Mouse (Mus musculus): ENCODE measurements around the gene Lmod3. TPM values are rescaled to one million over a fixed set of nuclear protein-coding genes. Genes with fewer than 3 reads are reported as not detected.
A peak's percentile ranks its signal among the peaks of the same experiment; 100 is the strongest.

The Lmod3 gene
- polyA plus RNA-seq, 1 experiment from 2014 or later = 21.6 TPM

- H3K27me3 ChIP-seq (replicated peaks; ENCODE audit: control insufficient read depth, insufficient read depth, low read length) = no peaks in the 10 kb centered on the region
- H3K4me3 ChIP-seq (ENCODE audit: low read depth, low read length) = no peak overlapping the region
- H3K4me1 ChIP-seq (ENCODE audit: control insufficient read depth, insufficient read depth, low read length) = no peaks in the 10 kb centered on the region
- H3K36me3 ChIP-seq (ENCODE audit: control insufficient read depth, insufficient read depth, low read length) = no peaks in the 10 kb centered on the region
- WGBS = 88% methylated on average over 1 of the region's 1 CpGs
- DNase-seq (ENCODE audit: low spot score) (no peak), ATAC-seq (ENCODE audit: low read depth) (no peak)
- H3K9ac ChIP-seq (ENCODE audit: low read depth, low read length) = no peak overlapping the region
- no peak overlapping the region for H3K4me2 ChIP-seq (ENCODE audit: low read depth, low read length)
- no peak overlapping the region for H3K27ac ChIP-seq (replicated peaks; ENCODE audit: low read depth, low read length)
- no peaks in the 10 kb centered on the region for H3K9me3 ChIP-seq (ENCODE audit: control insufficient read depth, low read length)
Measured at GRCm38 (mm10) chr6:97258489-97258888, 5.9 kb upstream of the Lmod3 start.

- Histone ChIP-seq H3K4me3 (ENCODE audit: low read depth, low read length) (no peak overlapping the region), H3K27ac (replicated peaks; ENCODE audit: low read depth, low read length) (0 out of 2 replicates have a peak overlapping the region, but pooled peaks have one; percentile 21), H3K9ac (ENCODE audit: low read depth, low read length) (no peak overlapping the region), H3K4me1 (ENCODE audit: control insufficient read depth, insufficient read depth, low read length) (no peaks in the 10 kb centered on the region; the same call in 1 of the 2 replicates), H3K27me3 (replicated peaks; ENCODE audit: control insufficient read depth, insufficient read depth, low read length) (no peaks in the 10 kb centered on the region), H3K36me3 (ENCODE audit: control insufficient read depth, insufficient read depth, low read length) (no peaks in the 10 kb centered on the region), H3K9me3 (ENCODE audit: control insufficient read depth, low read length) (no peaks in the 10 kb centered on the region), H3K4me2 (ENCODE audit: low read depth, low read length) (no peak overlapping the region)
- DNase-seq (ENCODE audit: low spot score) (no peak), ATAC-seq (ENCODE audit: low read depth) (no peak)
- 47% methylated on average over 5 of the region's 5 CpGs for WGBS
Measured at GRCm38 (mm10) chr6:97252086-97252485, 473 bp downstream of the Lmod3 start.

GRCm38 (mm10) chr6:97250966-97251365, 1.6 kb downstream of the Lmod3 start:
- Histone ChIP-seq H3K4me3 (ENCODE audit: low read depth, low read length) (no peak overlapping the region), H3K4me2 (ENCODE audit: low read depth, low read length) (no peak overlapping the region), H3K9me3 (ENCODE audit: control insufficient read depth, low read length) (no peaks in the 10 kb centered on the region), H3K27ac (replicated peaks; ENCODE audit: low read depth, low read length) (no peak overlapping the region), H3K9ac (ENCODE audit: low read depth, low read length) (no peak overlapping the region), H3K36me3 (ENCODE audit: control insufficient read depth, insufficient read depth, low read length) (no peaks in the 10 kb centered on the region), H3K4me1 (ENCODE audit: control insufficient read depth, insufficient read depth, low read length) (no peaks in the 10 kb centered on the region; the same call in 1 of the 2 replicates), H3K27me3 (replicated peaks; ENCODE audit: control insufficient read depth, insufficient read depth, low read length) (no peaks in the 10 kb centered on the region)
- WGBS = 44% methylated on average over 6 of the region's 6 CpGs
- DNase-seq (ENCODE audit: low spot score) (peak; percentile 70), ATAC-seq (ENCODE audit: low read depth) (no peak)

- Histone ChIP-seq H3K4me3 (ENCODE audit: low read depth, low read length) (no peak overlapping the region), H3K27me3 (replicated peaks; ENCODE audit: control insufficient read depth, insufficient read depth, low read length) (no peaks in the 10 kb centered on the region), H3K4me2 (ENCODE audit: low read depth, low read length) (no peak overlapping the region), H3K9me3 (ENCODE audit: control insufficient read depth, low read length) (no peaks in the 10 kb centered on the region), H3K9ac (ENCODE audit: low read depth, low read length) (no peak overlapping the region), H3K36me3 (ENCODE audit: control insufficient read depth, insufficient read depth, low read length) (no peaks in the 10 kb centered on the region), H3K27ac (replicated peaks; ENCODE audit: low read depth, low read length) (no peak overlapping the region), H3K4me1 (ENCODE audit: control insufficient read depth, insufficient read depth, low read length) (no peaks in the 10 kb centered on the region)
- no peak for ATAC-seq (ENCODE audit: low read depth)
- DNase-seq (ENCODE audit: low spot score) = no peak
Measured at GRCm38 (mm10) chr6:97245200-97245599, 7.4 kb downstream of the Lmod3 start.

- ATAC-seq (ENCODE audit: low read depth) = no peak
- 95% methylated on average over 4 of the region's 4 CpGs for WGBS
- H3K4me2 ChIP-seq (ENCODE audit: low read depth, low read length) = no peak overlapping the region
- H3K4me3 ChIP-seq (ENCODE audit: low read depth, low read length) = no peak overlapping the region
- H3K36me3 ChIP-seq (ENCODE audit: control insufficient read depth, insufficient read depth, low read length) = no peaks in the 10 kb centered on the region
- no peaks in the 10 kb centered on the region for H3K9me3 ChIP-seq (ENCODE audit: control insufficient read depth, low read length)
- H3K27me3 ChIP-seq (replicated peaks; ENCODE audit: control insufficient read depth, insufficient read depth, low read length) = no peaks in the 10 kb centered on the region
- no peak overlapping the region for H3K9ac ChIP-seq (ENCODE audit: low read depth, low read length)
- DNase-seq (ENCODE audit: low spot score) = no peak
- no peak overlapping the region for H3K27ac ChIP-seq (replicated peaks; ENCODE audit: low read depth, low read length)
- H3K4me1 ChIP-seq (ENCODE audit: control insufficient read depth, insufficient read depth, low read length) = no peaks in the 10 kb centered on the region
Measured at GRCm38 (mm10) chr6:97242522-97242921, 10.0 kb downstream of the Lmod3 start.

GRCm38 (mm10) chr6:97240092-97240491, 12.5 kb downstream of the Lmod3 start:
- Histone ChIP-seq H3K27ac (replicated peaks; ENCODE audit: low read depth, low read length) (no peak overlapping the region), H3K9ac (ENCODE audit: low read depth, low read length) (no peak overlapping the region), H3K4me1 (ENCODE audit: control insufficient read depth, insufficient read depth, low read length) (no peaks in the 10 kb centered on the region), H3K36me3 (ENCODE audit: control insufficient read depth, insufficient read depth, low read length) (0 out of 2 replicates have a peak, but pooled peaks cover 2% of the 10 kb centered on the region), H3K27me3 (replicated peaks; ENCODE audit: control insufficient read depth, insufficient read depth, low read length) (no peaks in the 10 kb centered on the region), H3K4me3 (ENCODE audit: low read depth, low read length) (no peak overlapping the region), H3K4me2 (ENCODE audit: low read depth, low read length) (no peak overlapping the region), H3K9me3 (ENCODE audit: control insufficient read depth, low read length) (no peaks in the 10 kb centered on the region)
- 68% methylated on average over 5 of the region's 5 CpGs for WGBS
- DNase-seq (ENCODE audit: low spot score) (peak; percentile 57), ATAC-seq (ENCODE audit: low read depth) (peak; percentile 87)

GRCm38 (mm10) chr6:97239360-97239759, 13.2 kb downstream of the Lmod3 start:
- 0 out of 2 replicates have a peak, but pooled peaks cover 9% of the 10 kb centered on the region for H3K36me3 ChIP-seq (ENCODE audit: control insufficient read depth, insufficient read depth, low read length)
- H3K9me3 ChIP-seq (ENCODE audit: control insufficient read depth, low read length) = no peaks in the 10 kb centered on the region
- 94% methylated on average over 6 of the region's 6 CpGs for WGBS
- ATAC-seq (ENCODE audit: low read depth) (no peak), DNase-seq (ENCODE audit: low spot score) (no peak)
- H3K27me3 ChIP-seq (replicated peaks; ENCODE audit: control insufficient read depth, insufficient read depth, low read length) = no peaks in the 10 kb centered on the region
- no peak overlapping the region for H3K9ac ChIP-seq (ENCODE audit: low read depth, low read length)
- H3K4me3 ChIP-seq (ENCODE audit: low read depth, low read length) = no peak overlapping the region
- no peak overlapping the region for H3K4me2 ChIP-seq (ENCODE audit: low read depth, low read length)
- H3K4me1 ChIP-seq (ENCODE audit: control insufficient read depth, insufficient read depth, low read length) = no peaks in the 10 kb centered on the region
- H3K27ac ChIP-seq (replicated peaks; ENCODE audit: low read depth, low read length) = no peak overlapping the region

- DNase-seq (ENCODE audit: low spot score) = no peak
- Histone ChIP-seq H3K9ac (ENCODE audit: low read depth, low read length) (no peak overlapping the region), H3K4me1 (ENCODE audit: control insufficient read depth, insufficient read depth, low read length) (no peaks in the 10 kb centered on the region), H3K36me3 (ENCODE audit: control insufficient read depth, insufficient read depth, low read length) (peaks cover 28% of the 10 kb centered on the region), H3K9me3 (ENCODE audit: control insufficient read depth, low read length) (no peaks in the 10 kb centered on the region), H3K27ac (replicated peaks; ENCODE audit: low read depth, low read length) (no peak overlapping the region), H3K4me3 (ENCODE audit: low read depth, low read length) (no peak overlapping the region), H3K27me3 (replicated peaks; ENCODE audit: control insufficient read depth, insufficient read depth, low read length) (no peaks in the 10 kb centered on the region), H3K4me2 (ENCODE audit: low read depth, low read length) (no peak overlapping the region)
- ATAC-seq (ENCODE audit: low read depth) = no peak
- WGBS = 93% methylated on average over 5 of the region's 5 CpGs
Measured at GRCm38 (mm10) chr6:97236088-97236487, 16.5 kb downstream of the Lmod3 start.

- Histone ChIP-seq H3K9ac (ENCODE audit: low read depth, low read length) (no peak overlapping the region), H3K4me2 (ENCODE audit: low read depth, low read length) (no peak overlapping the region), H3K4me1 (ENCODE audit: control insufficient read depth, insufficient read depth, low read length) (no peaks in the 10 kb centered on the region), H3K27me3 (replicated peaks; ENCODE audit: control insufficient read depth, insufficient read depth, low read length) (no peaks in the 10 kb centered on the region), H3K36me3 (ENCODE audit: control insufficient read depth, insufficient read depth, low read length) (peaks cover 35% of the 10 kb centered on the region), H3K4me3 (ENCODE audit: low read depth, low read length) (no peak overlapping the region), H3K27ac (replicated peaks; ENCODE audit: low read depth, low read length) (no peak overlapping the region), H3K9me3 (ENCODE audit: control insufficient read depth, low read length) (no peaks in the 10 kb centered on the region)
- ATAC-seq (ENCODE audit: low read depth) = no peak
- WGBS = 80% methylated on average over 7 of the region's 7 CpGs
- DNase-seq (ENCODE audit: low spot score) = no peak
Measured at GRCm38 (mm10) chr6:97234911-97235668, 17.5 kb downstream of the Lmod3 start.
